Mouse (Mus musculus): ENCODE data around the gene Adamtsl3.
"Not testable (repeated sequence)": the region's sequence is repeated elsewhere in the genome, so short reads cannot be mapped to it uniquely, and the experiment has no call there.

Adamtsl3 gene

DNA sequence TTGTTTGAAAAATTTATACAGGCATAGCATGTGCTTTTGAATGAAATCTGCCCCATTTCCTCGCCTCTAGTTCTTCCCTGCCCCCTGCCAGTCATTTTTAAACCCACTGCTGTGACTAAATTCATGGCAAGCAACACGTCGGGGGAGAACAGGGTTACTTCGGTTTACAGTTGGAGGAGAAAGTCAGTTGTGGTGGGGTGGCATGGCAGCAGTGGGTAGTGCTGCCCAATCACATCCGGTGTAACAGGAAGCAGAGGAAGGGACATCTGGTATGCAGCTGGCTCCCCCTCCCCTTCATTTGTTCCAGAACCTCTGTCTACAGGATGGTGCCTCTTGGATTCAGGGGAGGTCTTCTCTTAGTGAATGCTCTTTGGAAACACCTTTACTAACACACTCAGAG lies 25.6 kb downstream of the Adamtsl3 start:
- no peak for DNase-seq (ENCODE audit: low spot score)

DNA sequence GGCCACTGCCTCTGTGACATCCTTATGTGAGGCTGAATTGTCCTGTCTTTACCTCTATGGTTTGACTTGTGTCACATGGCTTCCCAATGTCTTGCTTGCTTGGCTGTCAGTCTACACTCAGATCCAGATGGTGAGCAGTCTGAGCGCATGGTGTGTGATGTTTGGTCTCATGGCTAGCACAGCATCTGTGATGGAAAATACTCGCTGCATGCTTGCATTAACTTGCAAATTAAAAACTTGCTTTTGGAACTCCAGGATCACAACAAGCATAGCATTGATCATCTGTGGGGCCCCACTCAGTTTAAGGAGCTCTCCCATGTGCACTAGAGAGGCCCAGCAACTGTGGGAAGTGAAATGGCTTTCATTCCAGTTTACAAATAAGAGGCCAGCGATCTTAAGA lies 29.1 kb downstream of the Adamtsl3 start:
- DNase-seq (ENCODE audit: low spot score), result no peak

DNA sequence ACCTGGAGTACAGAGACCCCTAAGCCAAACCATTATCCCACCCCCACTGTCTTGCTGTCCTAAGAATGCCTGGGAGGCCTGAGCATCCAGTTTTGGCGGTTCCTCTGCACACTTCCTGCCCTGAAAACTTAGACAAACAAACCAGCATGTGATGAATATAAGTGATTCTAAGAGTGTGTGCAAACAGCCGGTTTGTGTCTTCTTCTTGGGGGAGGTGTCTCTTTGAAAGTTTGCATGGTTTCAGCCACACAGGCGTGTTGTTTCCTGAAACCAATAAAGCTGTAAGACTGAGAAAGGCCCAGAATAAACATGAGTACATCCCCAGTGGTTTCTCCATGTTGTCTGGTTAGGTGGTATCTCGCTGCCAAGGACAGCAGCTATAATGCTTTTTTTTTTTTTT lies 30.6 kb downstream of the Adamtsl3 start:
- no peak for DNase-seq (ENCODE audit: low spot score)

DNA sequence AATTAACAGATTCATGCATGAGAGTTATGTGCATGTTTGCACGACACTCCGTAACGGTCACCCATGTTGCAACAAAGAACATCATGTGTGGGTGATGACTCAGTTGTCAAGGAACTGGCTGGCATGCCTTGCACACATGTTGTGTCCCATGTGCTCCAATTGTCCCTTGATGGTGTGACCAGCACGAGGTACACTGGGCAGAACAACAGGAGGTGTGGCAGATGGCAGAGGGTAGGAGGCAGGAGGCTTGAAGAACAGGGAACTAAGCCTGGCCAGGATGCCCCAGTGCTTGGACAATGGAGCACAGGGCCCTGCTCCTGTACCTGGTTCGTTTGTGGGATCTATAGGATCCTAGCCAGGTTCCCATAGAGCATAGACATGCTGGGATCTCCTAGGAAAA lies 31.0 kb downstream of the Adamtsl3 start:
- DNase-seq (ENCODE audit: low spot score), result no peak

DNA sequence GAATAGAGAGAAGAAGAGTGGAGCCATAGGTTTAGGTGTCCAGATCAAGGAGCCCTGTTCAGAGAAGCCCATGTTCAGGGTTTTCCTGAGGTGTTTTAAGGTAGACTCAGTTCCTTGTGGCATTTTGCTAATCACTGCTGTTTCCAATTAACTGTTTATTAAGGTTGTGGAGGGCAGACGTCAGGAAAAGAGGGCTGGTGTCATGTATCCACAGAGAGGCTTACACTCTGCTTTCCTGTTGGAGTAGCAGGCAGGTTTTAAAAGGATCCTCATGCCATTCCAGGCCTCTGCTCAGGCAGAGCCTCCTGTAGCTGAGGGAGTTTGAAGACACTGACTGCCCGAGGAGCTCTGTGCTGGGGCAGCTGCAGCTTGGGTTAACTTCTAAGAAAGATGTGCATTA lies 32.6 kb downstream of the Adamtsl3 start:
- no peak for DNase-seq (ENCODE audit: low spot score)

DNA sequence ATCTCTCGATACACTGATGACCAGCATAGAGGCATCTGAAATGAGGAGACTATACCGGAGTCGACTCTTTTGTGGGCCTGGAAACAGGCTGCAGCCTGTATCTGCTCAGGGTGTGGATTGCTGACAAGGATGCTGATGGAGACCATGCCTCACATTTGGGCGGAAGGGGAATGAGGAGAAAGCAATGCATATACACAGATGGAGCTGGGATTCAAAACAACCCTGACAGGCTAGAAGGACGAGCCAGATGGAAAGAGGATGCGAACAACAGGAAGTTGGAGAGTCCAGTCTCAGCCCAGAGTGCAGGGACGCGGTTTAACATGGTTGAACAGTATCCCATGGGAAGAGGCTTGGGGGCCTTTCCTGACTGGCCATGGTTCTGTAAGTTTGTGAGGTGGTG lies 34.6 kb downstream of the Adamtsl3 start:
- DNase-seq (ENCODE audit: low spot score), result no peak

DNA sequence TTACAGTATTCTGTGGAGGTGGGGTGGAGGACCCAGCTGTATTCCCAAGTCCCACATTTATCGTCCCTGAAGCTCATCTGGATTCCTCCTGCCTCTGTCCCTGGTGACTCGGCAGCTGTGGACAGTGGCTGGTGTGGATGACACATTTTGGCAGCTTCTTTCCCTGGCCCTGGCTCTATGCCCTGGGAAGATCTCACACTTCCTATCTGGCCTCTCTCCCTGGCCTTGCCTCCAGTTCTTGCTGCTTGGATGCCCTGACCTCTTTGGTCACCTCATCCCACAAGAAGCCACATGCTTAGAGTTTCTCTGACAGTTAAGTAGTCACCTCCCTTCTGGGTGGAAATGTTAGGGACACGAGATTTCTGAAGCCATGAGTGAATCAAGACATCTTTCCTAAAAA lies 35.9 kb downstream of the Adamtsl3 start:
- no peak for DNase-seq (ENCODE audit: low spot score)

DNA sequence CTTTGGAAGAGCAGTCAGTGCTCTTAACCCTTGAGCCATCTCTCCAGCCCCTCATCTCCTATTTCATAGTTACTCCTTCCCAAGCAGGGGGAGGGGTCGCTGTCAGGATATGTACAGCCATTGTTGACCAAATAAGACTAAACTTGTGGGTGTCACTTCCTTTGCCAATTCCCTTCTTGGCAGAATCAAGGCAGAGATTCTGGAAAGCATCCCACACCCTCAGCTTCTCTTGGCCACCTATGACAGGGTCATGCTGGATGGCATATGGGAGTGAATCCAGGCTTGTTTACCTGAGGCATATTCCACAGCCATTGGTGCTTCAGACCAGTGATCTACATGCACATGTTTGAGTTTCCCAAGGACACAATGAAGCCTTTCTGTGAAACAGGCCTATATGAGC lies 42.8 kb downstream of the Adamtsl3 start:
- DNase-seq (ENCODE audit: low spot score), result no peak

DNA sequence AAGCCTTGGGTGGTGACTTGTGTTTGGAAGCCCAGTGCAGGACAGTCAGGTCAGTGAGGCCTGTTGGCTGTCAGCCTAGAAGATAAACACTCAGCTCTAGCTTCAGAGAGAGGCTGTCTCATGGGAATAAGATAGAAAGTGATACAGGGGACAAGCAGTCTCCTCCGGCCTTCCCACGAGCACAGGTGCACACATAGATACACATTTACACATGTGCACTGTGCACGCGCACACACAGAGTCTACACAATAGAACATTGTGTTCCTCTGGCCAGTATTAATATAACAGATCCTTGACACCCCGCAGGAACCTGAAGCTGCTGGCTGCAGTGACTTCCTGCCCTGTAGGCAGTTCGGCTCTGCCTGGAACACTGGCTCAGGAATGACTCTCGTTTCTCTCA lies 44.3 kb downstream of the Adamtsl3 start:
- DNase-seq (ENCODE audit: low spot score), result no peak

DNA sequence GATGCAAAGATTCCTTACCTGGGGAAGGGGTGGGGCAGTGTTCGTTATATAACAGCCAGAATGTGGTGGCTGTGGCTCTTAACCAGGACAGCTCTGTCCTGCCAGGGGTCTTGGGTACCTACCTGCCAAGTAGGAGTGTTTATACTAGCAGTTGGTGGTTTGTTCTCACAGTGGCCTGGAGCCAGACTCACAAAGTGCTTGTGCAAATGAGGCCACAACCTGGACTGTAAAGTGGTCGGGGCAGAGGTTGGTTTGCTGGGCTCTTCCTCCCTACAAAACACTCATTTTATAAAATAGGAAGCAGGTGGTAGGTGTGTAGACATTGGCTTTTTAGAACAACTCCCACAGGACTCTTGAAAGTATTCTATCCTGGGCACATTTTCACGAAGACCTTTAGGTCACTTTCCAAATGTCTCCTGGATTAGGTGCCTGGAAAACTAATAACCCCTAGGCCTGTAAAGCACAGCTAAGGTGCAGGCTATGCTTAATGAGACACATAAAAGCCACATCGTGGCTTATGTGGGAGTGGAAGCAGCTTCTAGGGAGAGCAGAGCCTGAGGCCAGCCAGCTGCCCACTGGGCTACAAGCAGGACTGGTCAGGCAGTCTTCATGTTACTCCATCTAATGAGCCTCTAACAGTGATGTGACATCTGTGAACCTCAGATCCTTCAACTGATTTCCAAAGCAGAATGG lies 47.5 kb downstream of the Adamtsl3 start:
- DNase-seq (ENCODE audit: low spot score), result no peak

DNA sequence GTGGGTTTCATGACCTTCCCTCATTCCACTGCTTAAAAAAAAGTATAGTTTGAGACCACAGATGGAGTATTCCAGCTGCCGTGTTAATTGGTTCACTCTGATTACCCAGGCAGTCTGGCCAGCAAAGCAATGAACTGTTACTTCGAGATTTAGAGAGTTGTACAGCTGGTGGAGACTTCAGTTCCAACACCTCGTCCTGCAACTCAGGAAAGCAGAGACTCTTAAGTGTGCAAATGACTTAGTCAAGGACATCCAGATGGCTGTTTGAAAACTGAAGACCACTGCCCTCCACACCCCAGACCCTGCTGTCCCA lies 48.0 kb downstream of the Adamtsl3 start:
- DNase-seq (ENCODE audit: low spot score), result no peak

DNA sequence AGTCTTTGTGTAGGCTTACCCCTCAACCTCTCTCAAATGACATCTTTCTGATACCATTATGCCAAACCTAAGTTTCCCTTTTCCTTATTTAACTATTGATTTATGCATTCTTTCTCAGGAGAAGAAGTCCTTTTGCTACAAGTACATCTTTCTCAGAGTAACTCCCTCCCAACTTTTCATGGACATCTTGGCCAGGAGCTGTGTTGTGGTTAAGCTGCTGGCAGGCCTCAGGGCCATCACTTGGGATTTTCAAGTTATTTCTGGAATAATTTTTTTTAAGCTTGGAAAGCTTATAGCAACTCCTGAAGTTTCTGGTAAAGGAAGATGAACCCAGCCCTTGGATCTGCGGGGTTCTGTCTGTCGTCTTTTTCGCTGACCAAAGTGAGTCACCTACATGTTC lies 51.6 kb downstream of the Adamtsl3 start:
- no peak for DNase-seq (ENCODE audit: low spot score)

DNA sequence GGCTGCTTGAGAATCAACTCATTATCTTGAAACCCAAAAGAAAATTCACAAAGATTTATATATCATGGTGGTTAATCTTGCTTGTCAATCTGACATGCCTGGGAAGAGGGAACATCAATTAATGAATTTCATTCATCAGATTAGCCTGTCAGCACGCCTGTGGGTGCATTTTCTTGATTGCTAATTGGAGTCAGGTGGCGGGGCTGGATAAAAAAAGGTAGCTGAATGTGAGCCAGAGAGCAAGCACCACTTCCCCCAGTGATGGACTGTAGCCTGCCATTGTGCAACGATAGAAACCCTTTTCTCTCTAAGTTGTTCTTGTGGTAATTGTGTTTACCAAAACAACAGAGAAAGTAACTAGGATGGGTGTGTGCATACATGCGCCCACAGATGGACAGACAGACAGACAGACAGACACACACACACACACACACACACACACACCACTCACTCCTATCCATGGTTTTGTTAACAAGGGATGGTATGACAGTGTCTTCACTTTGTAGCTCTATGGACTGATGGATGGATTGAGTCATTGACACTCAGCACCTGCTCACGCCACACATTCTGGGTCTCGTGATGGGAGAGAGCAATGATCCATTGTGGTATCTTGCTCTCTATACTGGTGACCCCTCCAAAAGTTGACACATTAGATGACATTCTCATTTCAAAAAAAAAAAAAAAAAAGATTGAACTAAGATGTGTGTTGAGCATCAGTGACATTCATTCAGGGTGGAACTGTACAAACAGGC lies 59.1 kb downstream of the Adamtsl3 start:
- DNase-seq (ENCODE audit: low spot score), result no peak

DNA sequence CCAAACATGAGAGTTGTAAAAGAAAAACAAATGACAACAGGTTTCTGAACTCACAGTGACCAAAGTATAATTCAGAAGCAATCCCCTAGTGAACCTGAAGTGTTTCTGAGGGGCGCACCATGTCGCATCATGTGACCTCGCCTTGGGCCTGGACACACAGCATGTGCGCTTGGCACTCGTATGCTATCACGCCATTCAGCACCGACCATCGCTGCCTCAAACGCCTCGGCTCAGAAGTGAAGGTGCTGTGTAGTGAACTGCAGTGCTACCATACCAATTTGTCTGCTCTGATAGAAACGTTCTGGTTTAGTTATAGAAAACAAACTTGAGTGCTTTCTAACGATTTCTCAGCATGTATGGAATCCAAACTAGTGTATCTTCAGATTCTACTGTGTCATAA lies 59.7 kb downstream of the Adamtsl3 start:
- no peak for DNase-seq (ENCODE audit: low spot score)

DNA sequence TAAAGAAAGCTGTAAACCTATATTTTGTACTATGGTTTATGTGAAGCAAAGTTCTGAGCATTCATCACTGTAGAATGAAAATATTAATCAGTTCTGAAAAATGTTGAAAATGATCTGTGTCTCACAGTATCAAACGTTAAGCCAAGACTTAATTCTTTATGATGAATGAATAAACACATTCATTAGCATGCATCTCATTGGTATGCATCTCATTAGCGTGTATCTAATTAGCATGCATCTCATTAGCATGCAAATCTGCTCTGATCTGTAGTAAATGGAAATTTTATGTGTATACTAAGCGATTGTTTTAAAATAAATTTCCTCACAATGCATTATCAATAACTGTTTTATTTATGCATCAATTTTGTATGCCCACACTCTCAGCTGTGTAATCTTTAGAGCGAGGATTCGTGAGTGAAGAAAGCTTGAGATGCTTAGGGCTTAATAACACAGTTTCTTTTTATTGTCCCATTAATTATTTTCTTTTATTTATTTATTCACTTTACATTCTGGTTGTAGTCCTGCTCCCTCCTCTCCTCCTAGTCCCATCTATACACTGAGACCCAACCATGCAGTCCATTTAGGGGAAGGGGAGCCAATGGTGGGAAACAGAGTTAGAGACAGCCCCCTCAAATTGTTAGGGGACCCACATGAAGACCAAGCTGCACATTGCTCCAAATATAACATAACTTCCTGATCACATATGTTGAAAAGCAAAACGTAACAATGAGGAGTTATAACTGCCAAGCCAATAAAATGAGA lies 60.4 kb downstream of the Adamtsl3 start:
- DNase-seq (ENCODE audit: low spot score), result no peak

DNA sequence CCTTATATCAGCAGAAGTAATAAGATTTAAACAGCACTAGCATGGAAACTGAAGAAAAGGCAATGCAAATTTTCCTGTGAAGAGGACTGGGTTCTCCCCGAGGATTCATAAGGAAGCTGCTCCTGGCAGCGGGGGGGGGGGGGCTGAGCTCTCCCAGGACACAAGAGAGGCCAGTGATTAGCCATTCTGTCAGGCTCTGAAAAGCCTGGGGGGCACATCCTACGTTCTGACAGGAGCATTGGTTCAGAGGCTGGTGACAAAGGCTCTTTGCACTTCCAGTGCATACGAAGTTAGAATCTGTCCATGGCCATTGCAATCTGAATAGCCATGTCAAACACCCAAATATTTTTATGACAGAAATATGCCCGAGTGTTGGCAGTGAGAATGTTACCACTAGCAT lies 61.4 kb downstream of the Adamtsl3 start:
- no peak for DNase-seq (ENCODE audit: low spot score)

DNA sequence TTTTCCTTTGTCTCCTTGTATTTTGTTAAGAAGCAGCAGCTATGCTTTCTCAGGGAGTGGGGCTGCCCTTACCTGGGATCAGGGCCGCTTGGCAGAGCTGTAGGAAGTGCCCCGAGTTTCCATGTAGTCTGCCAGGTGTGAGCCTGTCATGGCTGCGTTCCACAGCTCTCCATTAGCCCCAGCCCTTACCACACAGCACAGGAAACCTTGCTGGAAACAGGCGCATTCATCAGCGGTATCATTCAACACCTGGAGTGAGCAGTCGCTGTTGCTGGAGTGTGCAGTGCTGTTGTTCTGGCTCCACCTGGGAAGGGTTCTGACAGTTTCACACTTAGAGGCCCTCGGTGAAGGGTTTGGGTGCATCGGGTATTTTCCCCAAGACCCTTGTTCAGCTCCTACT lies 62.1 kb downstream of the Adamtsl3 start:
- no peak for DNase-seq (ENCODE audit: low spot score)

DNA sequence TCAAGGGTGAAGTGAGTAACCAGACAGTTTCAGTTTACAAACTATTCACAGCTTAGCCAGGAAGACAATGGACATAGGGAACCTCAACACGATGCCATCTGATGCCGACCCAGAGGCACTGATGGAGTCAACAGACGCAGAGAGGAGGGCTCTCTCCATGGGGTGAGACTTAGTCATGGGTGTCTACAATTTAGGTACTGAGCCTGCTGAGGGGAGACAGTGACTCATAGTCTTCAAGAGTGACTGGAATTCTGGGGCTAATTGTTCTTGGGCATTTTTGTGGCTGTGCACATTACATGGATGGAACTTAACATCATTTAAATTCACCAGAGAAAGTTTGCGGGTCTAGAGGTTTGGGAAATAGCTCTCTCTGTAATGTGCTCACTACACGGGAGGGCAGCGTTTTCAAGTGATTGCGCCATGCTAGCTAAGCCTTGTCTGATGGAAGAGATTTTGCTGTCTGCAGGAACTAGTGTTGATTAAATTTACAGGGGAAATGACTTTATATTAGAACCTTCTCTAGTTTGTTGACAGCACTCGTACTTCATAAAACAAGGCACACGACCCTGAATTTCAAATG lies 70.1 kb downstream of the Adamtsl3 start:
- no peak for DNase-seq (ENCODE audit: low spot score)

DNA sequence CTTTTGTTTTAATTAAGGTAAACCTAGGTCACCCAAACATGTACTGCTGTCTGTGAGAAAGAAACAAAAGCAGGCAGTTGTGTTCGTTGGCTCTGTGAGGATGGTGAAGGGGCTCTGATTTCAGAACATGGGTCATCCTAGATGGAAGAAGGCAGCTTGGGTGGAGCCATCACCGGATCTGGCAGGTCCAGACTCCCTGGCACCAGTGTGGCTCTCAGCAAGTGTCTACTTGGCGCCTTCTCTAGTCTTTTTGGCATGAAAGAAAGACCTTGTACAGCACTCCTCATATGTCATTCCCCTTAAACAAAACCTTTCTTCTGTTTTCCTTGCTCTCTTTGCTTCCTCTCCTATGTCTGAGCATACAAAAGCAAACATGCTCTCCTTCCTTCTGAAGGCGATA lies 75.5 kb downstream of the Adamtsl3 start:
- no peak for DNase-seq (ENCODE audit: low spot score)

DNA sequence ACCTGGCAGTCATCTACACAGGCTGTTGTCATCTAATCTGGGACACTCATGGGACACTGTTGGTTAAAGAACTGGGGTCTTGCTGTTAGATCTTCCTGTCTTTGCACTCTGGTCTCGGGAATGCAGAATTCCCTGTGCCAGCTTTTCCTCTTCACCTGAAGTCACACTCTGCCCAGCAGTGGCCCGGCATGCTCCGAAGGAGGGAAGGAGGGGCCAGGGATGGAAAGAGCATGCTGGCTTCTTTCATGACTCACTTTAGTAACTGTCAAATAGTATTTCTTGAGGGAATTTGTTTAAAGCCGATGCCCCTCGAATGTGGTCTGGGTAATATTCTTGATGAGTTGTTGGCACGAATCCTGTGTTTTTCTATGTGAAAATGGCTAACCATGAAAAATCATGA lies 81.2 kb downstream of the Adamtsl3 start:
- DNase-seq (ENCODE audit: low spot score), result no peak

DNA sequence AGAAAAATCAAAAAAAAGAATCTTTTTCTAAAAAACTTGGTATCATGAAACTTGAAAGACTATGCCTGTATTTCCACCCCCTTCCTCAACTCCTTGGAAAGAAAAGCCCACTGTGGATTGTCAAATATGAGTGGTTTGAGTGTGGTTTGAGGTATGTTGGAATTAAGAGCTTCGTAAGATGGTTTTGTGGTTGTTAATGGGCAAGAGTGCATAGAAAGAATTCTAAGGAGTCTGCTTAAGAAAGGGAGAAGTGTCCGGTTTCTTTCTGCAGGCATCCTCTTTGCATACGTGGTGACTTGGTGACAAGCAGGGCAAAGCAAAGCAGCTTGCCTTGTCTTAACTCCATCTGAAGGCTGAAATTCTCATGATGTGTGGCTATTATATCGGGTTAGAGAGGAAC lies 81.6 kb downstream of the Adamtsl3 start:
- no peak for DNase-seq (ENCODE audit: low spot score)

DNA sequence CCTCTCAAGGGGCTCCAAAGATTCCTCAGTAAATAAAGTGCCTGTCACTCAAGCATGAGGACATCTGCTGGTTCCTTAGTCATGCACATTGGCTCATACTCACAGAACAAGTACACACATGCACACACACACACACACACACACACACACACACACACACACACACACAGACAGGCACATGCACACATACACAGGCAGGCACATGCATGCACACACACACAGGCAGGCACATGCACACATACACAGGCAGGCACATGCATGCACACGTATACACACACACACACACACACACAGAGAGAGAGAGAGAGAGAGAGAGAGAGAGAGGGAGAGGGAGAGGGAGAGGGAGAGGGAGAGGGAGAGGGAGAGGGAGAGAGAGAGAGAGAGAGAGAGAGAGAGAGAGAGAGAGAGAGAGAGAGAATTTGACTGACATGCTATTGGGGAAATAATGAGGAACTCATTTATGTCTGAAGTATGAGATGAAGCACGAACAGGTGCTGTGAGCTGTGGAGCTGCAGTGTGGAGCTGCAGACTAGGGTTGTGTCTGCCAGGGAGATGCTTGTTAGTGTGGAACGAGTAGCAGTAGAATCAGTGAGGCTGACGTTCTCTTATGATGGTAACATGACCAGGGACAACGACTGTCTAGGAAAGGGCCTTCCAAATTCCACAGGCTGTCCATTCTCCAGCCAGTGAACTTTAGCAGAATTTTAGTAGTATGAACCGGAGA lies 85.0 kb downstream of the Adamtsl3 start:
- DNase-seq (ENCODE audit: low spot score), result not testable (repeated sequence)
